8 mouse cellular contexts compared by ENCODE assay signal in the genomic region with DNA sequence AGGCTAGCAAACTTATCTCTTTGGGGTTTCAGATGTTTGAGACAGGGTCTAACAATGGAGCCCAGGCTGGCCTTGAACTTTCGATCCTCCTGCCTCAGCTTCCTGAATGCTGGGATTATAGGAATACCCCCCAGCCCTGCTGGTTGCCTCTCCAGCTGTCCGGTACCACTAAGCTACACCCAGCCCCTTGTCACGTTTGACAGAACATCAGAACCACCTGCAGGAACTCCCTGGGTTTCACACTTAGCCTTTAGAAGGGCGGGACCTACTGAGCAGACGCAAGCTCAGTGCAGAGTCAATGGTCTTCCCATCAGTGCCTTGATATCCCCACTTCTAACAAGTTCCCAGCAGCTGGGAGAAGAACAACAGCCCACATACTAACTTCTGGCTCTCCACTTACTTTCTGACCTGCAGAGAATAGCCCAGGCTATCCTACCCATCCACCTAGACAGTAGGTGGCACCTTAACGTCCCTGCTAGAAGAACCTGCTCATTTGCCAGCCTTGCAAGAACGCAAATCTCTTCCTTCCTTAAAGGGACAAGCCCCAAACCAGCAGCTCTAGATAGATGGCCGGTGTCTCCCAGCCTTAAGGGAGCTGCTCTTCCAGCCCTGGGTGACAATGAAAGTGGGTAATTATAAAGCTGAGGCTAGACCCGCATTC. TPM values are rescaled to one million over a fixed set of nuclear protein-coding genes. Genes with fewer than 3 reads are reported as not detected.
DNase-seq lines count a peak whose midpoint lies in the region; ATAC-seq and TF ChIP-seq lines count a peak whose summit lies in the region.

No protein-coding gene starts in this region.

- no peak for TF ChIP-seq CTCF in bone marrow macrophage, adult 2 months (IDR thresholded peaks at IDR 0.05; ENCODE audit: low read depth, low read length)

- peak overlapping the region; percentile 48 for H3K4me2 ChIP-seq in hindbrain, embryonic 14.5 days (replicated peaks)

- TF ChIP-seq POLR2A in bone marrow macrophage, adult 2 months (IDR thresholded peaks at IDR 0.05; ENCODE audit: borderline replicate concordance, low read depth, low read length), result no peak

- no peaks in the 10 kb centered on the region for H3K9me3 ChIP-seq in hindbrain, embryonic 14.5 days (ENCODE audit: control insufficient read depth, low read length)

- H3K4me3 ChIP-seq in bone marrow macrophage, adult 2 months (ENCODE audit: insufficient read depth, low read length), result peak overlapping the region; percentile 58
- H3K4me3 ChIP-seq in hindbrain, embryonic 14.5 days (replicated peaks; ENCODE audit: low read length), result no peak overlapping the region; the same call in 1 of the 2 replicates

- no peaks in the 10 kb centered on the region for H3K36me3 ChIP-seq in hindbrain, embryonic 14.5 days (replicated peaks; ENCODE audit: control insufficient read depth, insufficient read depth)

- no peak overlapping the region for H3K27ac ChIP-seq in bone marrow macrophage, adult 2 months (ENCODE audit: insufficient read depth, low read depth, low read length)
- peak overlapping the region; percentile 9; the same call in 1 of the 2 replicates for H3K27ac ChIP-seq in hindbrain, embryonic 14.5 days

- WGBS in hindbrain, embryonic 14.5 days, result 75% methylated on average over 9 of the region's 9 CpGs

- H3K27me3 ChIP-seq in hindbrain, embryonic 14.5 days (ENCODE audit: control insufficient read depth, insufficient read depth, low read length), result no peaks in the 10 kb centered on the region

- no peak for ATAC-seq in hindbrain, embryonic 14.5 days (ENCODE audit: low FRiP score)
- peak; percentile 34 for ATAC-seq in megakaryocyte-erythroid progenitor cell, adult 5-6 weeks (replicated peaks; ENCODE audit: low FRiP score, low TSS enrichment, poor library complexity, severe bottlenecking)

- 0 out of 2 replicates have a peak overlapping the region, but pooled peaks have one; percentile 30 for H3K9ac ChIP-seq in hindbrain, embryonic 14.5 days

- peak; percentile 63 for DNase-seq in kidney, adult 18-20 months
- DNase-seq in kidney, postnatal 14 days, result no peak
- no peak for DNase-seq in hindbrain, embryonic 14.5 days (ENCODE audit: low spot score)
- no peak for DNase-seq in yolk sac, embryonic 10.5 days (ENCODE audit: low spot score)
- no peak for DNase-seq in Muller cell, postnatal 12 days (ENCODE audit: inconsistent ontology term)
- DNase-seq in adrenal gland, adult 8-10 months, result no peak

- peaks cover 9% of the 10 kb centered on the region for H3K4me1 ChIP-seq in bone marrow macrophage, adult 2 months (ENCODE audit: control insufficient read depth, insufficient read depth, low read length)
- peaks cover 6% of the 10 kb centered on the region; the same call in 1 of the 2 replicates for H3K4me1 ChIP-seq in hindbrain, embryonic 14.5 days (replicated peaks; ENCODE audit: control insufficient read depth, insufficient read depth, low read length)

RNA-seq across cellular contexts. Expression of gene Gm42791, which starts 10.9 kb away (rescaled TPM):
- 0.78 TPM in 1 of 2 replicates, not detected in the other for polyA plus RNA-seq in bone marrow macrophage, adult 2 months (2012; ENCODE audit: insufficient read depth, insufficient read length, missing spikeins)
- 0.33 and 2.6 TPM in 2 replicates for polyA plus RNA-seq in hindbrain, embryonic 14.5 days (2014; fragmentation: Nextera tagmentation; extraction: Ambion mirVana)
- 12.5 TPM in 1 of 2 replicates, not detected in the other for total RNA-seq in megakaryocyte-erythroid progenitor cell, adult 5-6 weeks (2014; fragmentation: Nextera tagmentation)
- 7.8 and 10.8 TPM in 2 replicates for total RNA-seq in megakaryocyte-erythroid progenitor cell, adult 5-6 weeks (2017)
- 1 to 10 TPM; 1.7 to 6.9 (median 5.2) TPM for total RNA-seq in adrenal gland, adult 8-10 months (2022)
